Mouse (Mus musculus): ENCODE measurements around the gene Cst9. TPM values are rescaled to one million over a fixed set of nuclear protein-coding genes. Genes with fewer than 3 reads are reported as not detected.

The Cst9 gene
- polyA plus RNA-seq, 1 experiment from 2014 or later: not detected

GRCm38 (mm10) chr2:148860993-148861392 lies 26.0 kb downstream of the Cst9 start:
- no peak for DNase-seq (ENCODE audit: low spot score)
- no peak overlapping the region for H3K27ac ChIP-seq
- H3K36me3 ChIP-seq: no peaks in the 10 kb centered on the region
- no peak overlapping the region for H3K4me3 ChIP-seq
- H3K9me3 ChIP-seq: no peaks in the 10 kb centered on the region
- no peaks in the 10 kb centered on the region for H3K4me1 ChIP-seq (replicated peaks)
- H3K27me3 ChIP-seq (ENCODE audit: insufficient read depth, poor library complexity, severe bottlenecking): no peaks in the 10 kb centered on the region
- 88% methylated on average over 4 of the region's 4 CpGs for WGBS

- no peak overlapping the region for H3K4me3 ChIP-seq
- no peaks in the 10 kb centered on the region for H3K27me3 ChIP-seq (ENCODE audit: insufficient read depth, poor library complexity, severe bottlenecking)
- no peaks in the 10 kb centered on the region for H3K4me1 ChIP-seq (replicated peaks)
- H3K36me3 ChIP-seq: no peaks in the 10 kb centered on the region
- H3K9me3 ChIP-seq: no peaks in the 10 kb centered on the region
- no peak overlapping the region for H3K27ac ChIP-seq
- DNase-seq (ENCODE audit: low spot score): no peak
These were observed 26.7 kb downstream of the Cst9 start for GRCm38 (mm10) chr2:148861693-148862092.

DNA sequence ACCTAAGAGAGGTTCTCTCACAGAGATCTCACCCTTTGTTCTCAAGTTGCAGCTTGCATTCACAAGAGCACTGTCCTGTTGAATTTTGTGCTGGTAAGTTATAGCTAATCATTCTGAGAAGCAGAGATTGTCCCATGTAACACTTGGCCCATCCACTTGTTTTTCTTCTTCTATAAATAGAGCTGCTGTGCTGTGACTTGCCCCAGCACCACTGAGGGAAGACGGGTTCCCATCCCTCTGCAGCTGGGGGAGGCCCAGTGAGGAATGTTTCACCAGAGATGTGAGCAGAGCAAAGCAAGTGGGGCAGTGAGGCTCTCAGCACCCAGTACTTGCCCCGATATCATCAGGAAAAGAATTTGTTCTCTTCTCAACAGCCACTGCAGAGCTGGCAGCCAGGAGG lies 30.0 kb downstream of the Cst9 start, which contains the start of gene 9230104L09Rik:
9230104L09Rik (minus strand) TSS at position 73 of the 400 bp plus-strand sequence.
- 67% methylated on average over 2 of the region's 2 CpGs for WGBS
- no peaks in the 10 kb centered on the region for H3K4me1 ChIP-seq (replicated peaks)
- H3K4me3 ChIP-seq: no peak within 1 kb of the TSS
- no peaks in the 10 kb centered on the region for H3K9me3 ChIP-seq
- DNase-seq (ENCODE audit: low spot score): no peak
- H3K27me3 ChIP-seq (ENCODE audit: insufficient read depth, poor library complexity, severe bottlenecking): no peaks in the 10 kb centered on the region
- H3K36me3 ChIP-seq: peaks cover under 1% of the 10 kb centered on the region; the same call in 1 of the 2 replicates
- no peak within 1 kb of the TSS for H3K27ac ChIP-seq

DNA sequence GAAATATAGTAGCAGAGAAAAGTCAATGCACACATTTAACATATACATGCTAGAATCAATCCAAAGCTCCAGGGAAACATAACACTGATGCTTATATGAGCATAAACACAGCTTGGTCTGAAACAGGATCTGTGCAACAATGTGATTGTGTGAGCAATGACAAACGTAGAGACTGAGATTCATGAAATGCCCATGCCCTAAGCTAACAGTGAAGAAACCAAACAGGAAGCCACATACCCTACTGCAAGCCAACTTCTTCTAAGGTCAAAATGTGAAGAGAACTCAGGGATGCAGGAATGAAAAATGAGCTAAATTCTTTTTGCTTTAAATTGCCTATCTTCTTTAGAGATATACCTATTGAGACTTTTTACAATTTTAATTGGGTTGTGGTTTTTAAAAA lies 34.0 kb downstream of the Cst9 start:
- no peak overlapping the region for H3K27ac ChIP-seq
- 81% methylated on average over 1 of the region's 1 CpGs for WGBS

DNA sequence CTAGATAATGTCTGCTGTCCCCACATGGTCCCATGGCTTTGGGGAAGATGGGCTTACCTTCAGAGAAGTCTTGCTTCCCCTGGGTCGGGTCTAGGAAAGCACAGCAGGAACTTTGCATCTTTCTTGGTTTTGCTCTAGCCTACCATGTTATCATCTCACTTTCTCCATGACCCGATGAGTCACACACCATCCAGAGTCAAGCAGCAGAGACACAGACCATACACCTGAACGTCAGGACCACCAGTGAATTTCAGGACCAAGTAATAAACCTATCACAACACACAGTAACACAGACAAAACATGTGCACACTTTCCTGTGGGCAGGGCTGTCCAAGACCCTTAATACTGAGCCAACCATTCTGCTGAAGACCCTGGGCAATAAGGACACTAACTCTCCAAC lies 35.6 kb downstream of the Cst9 start:
- Histone ChIP-seq H3K4me1 (replicated peaks) (peaks cover 23% of the 10 kb centered on the region), H3K4me3 (no peak overlapping the region), H3K27me3 (ENCODE audit: insufficient read depth, poor library complexity, severe bottlenecking) (no peaks in the 10 kb centered on the region), H3K36me3 (peaks cover 33% of the 10 kb centered on the region), H3K27ac (no peak overlapping the region), H3K9me3 (no peaks in the 10 kb centered on the region)
- WGBS: 89% methylated on average over 3 of the region's 3 CpGs
- DNase-seq (ENCODE audit: low spot score): no peak

More for the DNA sequence above, 34.0 kb downstream of the Cst9 start:
- Histone ChIP-seq H3K9me3 (no peaks in the 10 kb centered on the region), H3K27me3 (ENCODE audit: insufficient read depth, poor library complexity, severe bottlenecking) (no peaks in the 10 kb centered on the region), H3K36me3 (peaks cover 33% of the 10 kb centered on the region), H3K4me1 (replicated peaks) (peaks cover 14% of the 10 kb centered on the region), H3K4me3 (no peak overlapping the region)
- DNase-seq (ENCODE audit: low spot score): no peak

DNA sequence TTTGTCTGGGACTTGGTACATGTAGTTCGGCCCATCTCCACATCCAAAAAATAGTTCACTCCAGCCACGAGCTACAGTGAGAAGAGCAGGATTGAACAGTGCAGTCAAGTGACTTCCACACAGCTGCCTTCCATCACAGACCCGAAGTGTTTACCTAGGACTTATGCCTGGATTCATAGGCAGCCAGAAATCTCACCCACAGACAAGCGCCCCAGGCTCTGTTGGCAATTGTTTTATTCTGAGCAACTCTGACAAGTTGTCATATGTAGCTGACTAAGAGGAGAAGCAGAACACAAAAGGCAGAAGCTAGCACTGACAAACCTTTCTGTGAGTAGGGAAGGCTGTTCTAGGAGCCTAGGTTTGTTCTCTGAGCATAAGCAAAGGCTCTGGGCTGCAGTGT lies 37.9 kb downstream of the Cst9 start:
- 88% methylated on average over 4 of the region's 4 CpGs for WGBS
- Histone ChIP-seq H3K27me3 (ENCODE audit: insufficient read depth, poor library complexity, severe bottlenecking) (no peaks in the 10 kb centered on the region), H3K27ac (no peak overlapping the region), H3K36me3 (peaks cover 33% of the 10 kb centered on the region), H3K4me3 (peak overlapping the region; percentile 81; the same call in 1 of the 2 replicates), H3K4me1 (replicated peaks) (peaks cover 29% of the 10 kb centered on the region), H3K9me3 (no peaks in the 10 kb centered on the region)
- no peak for DNase-seq (ENCODE audit: low spot score)

DNA sequence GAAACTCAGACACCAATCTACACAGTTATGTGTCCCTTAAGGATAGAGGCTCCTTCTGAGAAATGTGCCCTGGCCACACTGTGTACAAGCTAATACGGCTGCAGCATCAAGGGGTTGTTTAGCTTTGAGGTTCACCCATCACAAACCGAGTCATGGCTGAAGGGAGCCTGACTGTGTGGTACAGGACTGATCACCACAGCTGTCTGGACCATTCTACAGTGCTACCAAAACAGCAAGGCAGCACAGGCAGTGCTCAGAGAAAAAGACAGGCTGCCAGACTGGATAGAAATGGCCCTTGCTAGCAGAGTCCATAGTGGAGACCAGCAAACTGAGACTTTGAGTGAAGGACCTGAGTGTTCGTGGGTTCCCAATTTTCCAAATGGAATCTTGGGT lies 39.3 kb downstream of the Cst9 start:
- Histone ChIP-seq H3K4me1 (replicated peaks) (peaks cover 39% of the 10 kb centered on the region), H3K4me3 (peak overlapping the region; percentile 81), H3K36me3 (peaks cover 33% of the 10 kb centered on the region), H3K27ac (peak overlapping the region; percentile 95; the same call in 1 of the 2 replicates), H3K27me3 (ENCODE audit: insufficient read depth, poor library complexity, severe bottlenecking) (no peaks in the 10 kb centered on the region), H3K9me3 (no peaks in the 10 kb centered on the region)
- no peak for DNase-seq (ENCODE audit: low spot score)
- WGBS: 47% methylated on average over 3 of the region's 3 CpGs

GRCm38 (mm10) chr2:148874617-148875334 lies 39.8 kb downstream of the Cst9 start:
- H3K4me3 ChIP-seq: peak overlapping the region; percentile 81
- peak; percentile 41 for DNase-seq (ENCODE audit: low spot score)
- H3K4me1 ChIP-seq (replicated peaks): peaks cover 42% of the 10 kb centered on the region
- no peaks in the 10 kb centered on the region for H3K27me3 ChIP-seq (ENCODE audit: insufficient read depth, poor library complexity, severe bottlenecking)
- peaks cover 33% of the 10 kb centered on the region for H3K36me3 ChIP-seq
- no peaks in the 10 kb centered on the region for H3K9me3 ChIP-seq
- peak overlapping the region; percentile 95 for H3K27ac ChIP-seq
- 2% methylated on average over 34 of the region's 34 CpGs for WGBS

- Histone ChIP-seq H3K27ac (peak within 1 kb of the TSS; percentile 95), H3K27me3 (ENCODE audit: insufficient read depth, poor library complexity, severe bottlenecking) (no peaks in the 10 kb centered on the region), H3K36me3 (peaks cover 29% of the 10 kb centered on the region), H3K4me1 (replicated peaks) (peaks cover 42% of the 10 kb centered on the region), H3K4me3 (peak within 1 kb of the TSS; percentile 81), H3K9me3 (no peaks in the 10 kb centered on the region)
- peak; percentile 93 for DNase-seq (ENCODE audit: low spot score)
- WGBS: 0% methylated on average over 19 of the region's 19 CpGs
These were observed 40.4 kb downstream of the Cst9 start, which contains the start of gene Cst3 for GRCm38 (mm10) chr2:148875335-148875811. Gene Cst3, minus strand, starts transcription at chr2:148875692.

GRCm38 (mm10) chr2:148877016-148877770 lies 42.2 kb downstream of the Cst9 start:
- Histone ChIP-seq H3K27ac (peak overlapping the region; percentile 5; the same call in 1 of the 2 replicates), H3K36me3 (peaks cover 11% of the 10 kb centered on the region), H3K9me3 (no peaks in the 10 kb centered on the region), H3K4me1 (replicated peaks) (peaks cover 42% of the 10 kb centered on the region), H3K4me3 (no peak overlapping the region), H3K27me3 (ENCODE audit: insufficient read depth, poor library complexity, severe bottlenecking) (no peaks in the 10 kb centered on the region)
- 43% methylated on average over 3 of the region's 3 CpGs for WGBS
- DNase-seq (ENCODE audit: low spot score): no peak

DNA sequence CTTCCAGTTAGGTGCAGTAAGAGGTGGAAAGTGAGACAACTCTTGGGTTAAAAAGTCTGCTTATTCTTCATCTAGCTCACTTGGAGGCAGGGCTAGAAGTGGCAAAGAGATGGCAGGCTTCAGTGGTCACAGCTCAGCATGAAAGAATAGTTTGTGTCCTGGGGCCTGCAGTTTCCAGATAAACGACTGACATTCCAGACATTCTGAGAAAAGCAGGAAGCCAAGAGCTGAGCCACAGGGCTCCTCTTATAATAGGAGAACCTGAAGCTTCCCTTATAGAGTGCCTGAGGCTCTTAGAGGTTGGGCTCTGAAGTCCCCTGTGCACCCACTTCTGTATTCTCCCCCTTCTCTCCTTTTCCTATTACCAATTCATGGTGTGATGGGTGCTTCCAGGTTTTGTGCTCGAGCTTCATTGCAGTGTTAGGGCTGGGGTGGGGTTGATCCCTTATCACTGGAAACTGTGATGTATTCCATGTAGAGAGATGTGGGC lies 43.7 kb downstream of the Cst9 start:
- Histone ChIP-seq H3K9me3 (no peaks in the 10 kb centered on the region), H3K36me3 (no peaks in the 10 kb centered on the region), H3K4me1 (replicated peaks) (peaks cover 30% of the 10 kb centered on the region), H3K4me3 (no peak overlapping the region), H3K27me3 (ENCODE audit: insufficient read depth, poor library complexity, severe bottlenecking) (no peaks in the 10 kb centered on the region), H3K27ac (no peak overlapping the region; the same call in 1 of the 2 replicates)
- no peak for DNase-seq (ENCODE audit: low spot score)
- 21% methylated on average over 2 of the region's 2 CpGs for WGBS

DNA sequence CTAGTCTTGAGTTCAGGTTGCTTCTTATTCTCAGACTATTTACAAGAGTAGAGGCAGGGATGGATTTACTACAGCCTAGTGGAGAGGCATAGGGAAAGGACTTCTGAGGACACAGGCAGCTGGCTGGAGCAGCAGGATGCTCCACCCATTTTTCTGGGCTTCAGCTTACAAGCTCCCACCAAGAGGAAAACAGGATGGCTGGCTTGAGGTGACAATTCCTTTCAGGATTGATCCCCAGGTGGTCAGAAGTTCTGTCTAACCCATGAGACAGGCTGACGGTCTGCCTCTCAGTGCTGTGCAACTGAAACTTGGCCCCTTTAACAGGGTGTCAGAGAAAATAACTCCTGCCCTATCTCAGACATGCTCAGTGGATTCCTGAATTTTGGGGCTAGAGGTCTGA lies 44.3 kb downstream of the Cst9 start:
- Histone ChIP-seq H3K27me3 (ENCODE audit: insufficient read depth, poor library complexity, severe bottlenecking) (no peaks in the 10 kb centered on the region), H3K27ac (no peak overlapping the region; the same call in 1 of the 2 replicates), H3K36me3 (no peaks in the 10 kb centered on the region), H3K4me1 (replicated peaks) (peaks cover 25% of the 10 kb centered on the region), H3K4me3 (no peak overlapping the region), H3K9me3 (no peaks in the 10 kb centered on the region)
- 41% methylated on average over 1 of the region's 1 CpGs for WGBS
- DNase-seq (ENCODE audit: low spot score): no peak

- Histone ChIP-seq H3K9me3 (no peaks in the 10 kb centered on the region), H3K36me3 (no peaks in the 10 kb centered on the region), H3K4me1 (replicated peaks) (peaks cover 3% of the 10 kb centered on the region; the same call in 1 of the 2 replicates), H3K27me3 (ENCODE audit: insufficient read depth, poor library complexity, severe bottlenecking) (no peaks in the 10 kb centered on the region), H3K27ac (no peak overlapping the region), H3K4me3 (no peak overlapping the region)
- DNase-seq (ENCODE audit: low spot score): no peak
These were observed 49.8 kb downstream of the Cst9 start for GRCm38 (mm10) chr2:148884738-148885137.
